Mouse (Mus musculus) ES-E14 (cell line): ENCODE results near the gene Sox2.

Experiments used
- CHD2 ChIP-seq: IDR thresholded peaks from 2 replicates; pipeline ENCODE4 v1.6.1; 2014; ENCODE audit warnings: mild to moderate bottlenecking, low read depth, low read length, inconsistent platforms
- HCFC1 ChIP-seq: IDR thresholded peaks from 2 replicates; pipeline ENCODE4 v1.6.1; 2012; ENCODE audit warnings: low read length, inconsistent platforms, borderline replicate concordance; ENCODE audit not compliant: insufficient read depth
- MAFK ChIP-seq: IDR thresholded peaks from 2 replicates; pipeline ENCODE4 v1.6.1; 2014; ENCODE audit warnings: mild to moderate bottlenecking, low read depth, low read length, inconsistent platforms; ENCODE audit not compliant: insufficient read depth
- ZC3H11A ChIP-seq: IDR thresholded peaks from 2 replicates; pipeline ENCODE4 v1.6.1; 2012; ENCODE audit warnings: low read depth, mild to moderate bottlenecking, inconsistent platforms, low read length, borderline replicate concordance
- ZNF384 ChIP-seq: IDR thresholded peaks from 2 replicates; pipeline ENCODE4 v1.6.1; 2012; ENCODE audit warnings: low read depth, low read length, inconsistent platforms

DNA sequence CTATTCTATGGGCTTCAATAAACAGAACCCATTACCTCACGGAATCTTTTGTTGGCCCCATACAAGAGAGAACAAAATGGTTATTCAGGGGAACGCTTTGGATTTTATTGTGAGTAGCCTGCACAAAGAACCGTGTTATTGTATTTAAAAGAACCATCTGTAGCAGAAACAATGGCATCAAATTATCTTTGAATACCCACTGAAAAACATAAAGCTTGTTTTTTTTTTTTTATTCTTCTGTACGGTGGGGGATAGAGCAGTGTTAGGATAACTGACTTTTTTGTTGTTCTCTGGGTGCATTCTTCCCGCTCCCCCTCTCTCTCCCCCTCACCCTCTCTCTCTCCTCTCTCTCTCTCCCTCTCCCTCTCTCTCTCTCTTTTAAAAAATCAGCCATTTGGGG is 12.3 kb upstream of the Sox2 start:
- no peak for TF ChIP-seq CHD2
- no peak for TF ChIP-seq HCFC1
- TF ChIP-seq MAFK: no peak
- no peak for TF ChIP-seq ZC3H11A
- TF ChIP-seq ZNF384: no peak
